Mouse (Mus musculus) G1E (cell line): Measurements from ENCODE around the gene Ahnak2.

Experiments used
- CTCF ChIP-seq: IDR thresholded peaks from 2 replicates; pipeline ENCODE4 v1.5.1; 2012; ENCODE audit warnings: low read depth, low read length, inconsistent platforms, mixed read lengths
- GATA1 ChIP-seq: IDR thresholded peaks from 2 replicates; pipeline ENCODE4 v1.6.1; 2012; ENCODE audit warnings: borderline replicate concordance, low read length, inconsistent platforms, mixed read lengths
- GATA2 ChIP-seq: IDR thresholded peaks from 2 replicates; pipeline ENCODE4 v1.6.1; 2012; ENCODE audit warnings: low read depth, low read length, inconsistent platforms, borderline replicate concordance
- POLR2AphosphoS5 ChIP-seq: IDR thresholded peaks from 2 replicates; pipeline ENCODE4 v1.6.1; 2012; ENCODE audit warnings: low read depth, low read length, inconsistent platforms; ENCODE audit not compliant: insufficient replicate concordance
- TAL1 ChIP-seq: conservative IDR thresholded peaks from 2 replicates; pipeline ENCODE4 v1.6.1; 2012; ENCODE audit warnings: low read depth, low read length, inconsistent platforms, mixed read lengths

GRCm38 (mm10) chr12:112797672-112798331 lies 4.7 kb downstream of the Ahnak2 start:
- TF ChIP-seq CTCF (no peak), POLR2AphosphoS5 (no peak), GATA1 (no peak), GATA2 (no peak), TAL1 (no peak)
